8 mouse cellular contexts compared by ENCODE assay signal in the genomic region with DNA sequence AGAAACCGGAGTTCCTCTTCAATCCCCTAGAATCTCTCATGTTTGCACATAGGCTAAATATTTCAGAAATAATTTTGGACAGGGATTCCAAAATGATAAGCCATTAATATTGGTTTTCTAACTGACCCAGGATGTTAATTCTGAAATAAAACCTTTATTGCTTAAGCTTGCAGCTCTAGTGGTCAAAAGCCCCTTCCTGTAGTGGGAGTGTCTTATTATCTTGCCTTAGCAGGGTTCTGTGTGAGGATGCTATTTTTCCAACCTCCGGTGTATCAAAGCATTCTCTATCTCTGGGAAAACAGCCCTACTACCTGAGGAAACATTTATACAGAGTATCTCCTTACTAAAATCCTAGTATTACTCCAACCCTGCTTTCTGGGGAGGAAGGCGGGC. TPM values are rescaled to one million over a fixed set of nuclear protein-coding genes. Genes with fewer than 3 reads are reported as not detected.
A peak's percentile ranks its signal among the peaks of the same experiment; 100 is the strongest.
DNase-seq lines count a peak whose midpoint lies in the region; ATAC-seq and TF ChIP-seq lines count a peak whose summit lies in the region.

No protein-coding gene starts in this region.

- no peak for DNase-seq in lung, adult 2 months
- DNase-seq in lung, postnatal 25 days (ENCODE audit: low spot score): no peak
- DNase-seq in gastrocnemius, postnatal 14 days: no peak
- no peak for DNase-seq in urinary bladder, postnatal 25 days (ENCODE audit: low spot score)
- DNase-seq in left cerebral cortex, postnatal 4 days: no peak

- peak overlapping the region; percentile 61 for H3K4me3 ChIP-seq in lung, adult 2 months (replicated peaks; ENCODE audit: extremely low read depth, low read depth, low read length)
- peak overlapping the region; percentile 50 for H3K4me3 ChIP-seq in embryonic facial prominence, embryonic 12.5 days
- peak overlapping the region; percentile 81 for H3K4me3 ChIP-seq in intestine, embryonic 16.5 days (ENCODE audit: low read length)
- peak overlapping the region; percentile 65 for H3K4me3 ChIP-seq in neural tube, embryonic 14.5 days (ENCODE audit: low read depth, low read length)

- H3K36me3 ChIP-seq in embryonic facial prominence, embryonic 12.5 days: no peaks in the 10 kb centered on the region
- no peaks in the 10 kb centered on the region for H3K36me3 ChIP-seq in intestine, embryonic 16.5 days (ENCODE audit: control insufficient read depth, insufficient read depth, low read length)
- H3K36me3 ChIP-seq in neural tube, embryonic 14.5 days (ENCODE audit: control insufficient read depth, insufficient read depth, low read length): no peaks in the 10 kb centered on the region

- peak overlapping the region; percentile 100 for H3K4me2 ChIP-seq in embryonic facial prominence, embryonic 12.5 days (replicated peaks)
- H3K4me2 ChIP-seq in intestine, embryonic 16.5 days (ENCODE audit: low read depth, low read length): peak overlapping the region; percentile 98
- peak overlapping the region; percentile 97 for H3K4me2 ChIP-seq in neural tube, embryonic 14.5 days (ENCODE audit: low read depth, low read length)

- no peak overlapping the region for H3K27ac ChIP-seq in embryonic facial prominence, embryonic 12.5 days
- peak overlapping the region; percentile 68; the same call in 1 of the 2 replicates for H3K27ac ChIP-seq in intestine, embryonic 16.5 days (ENCODE audit: low read length)
- peak overlapping the region; percentile 58 for H3K27ac ChIP-seq in neural tube, embryonic 14.5 days (ENCODE audit: low read depth, low read length)

- H3K4me1 ChIP-seq in lung, adult 2 months (ENCODE audit: control insufficient read depth, insufficient read depth, low read length): no peaks in the 10 kb centered on the region
- peaks cover 8% of the 10 kb centered on the region for H3K4me1 ChIP-seq in embryonic facial prominence, embryonic 12.5 days
- H3K4me1 ChIP-seq in intestine, embryonic 16.5 days (ENCODE audit: control insufficient read depth, insufficient read depth, low read length): peaks cover 17% of the 10 kb centered on the region
- 0 out of 2 replicates have a peak, but pooled peaks cover 3% of the 10 kb centered on the region for H3K4me1 ChIP-seq in neural tube, embryonic 14.5 days (ENCODE audit: control insufficient read depth, insufficient read depth, low read length)

- TF ChIP-seq CTCF in lung, adult 2 months (IDR thresholded peaks at IDR 0.05; ENCODE audit: insufficient read depth, low read length): no peak

- H3K9ac ChIP-seq in embryonic facial prominence, embryonic 12.5 days: no peak overlapping the region
- H3K9ac ChIP-seq in intestine, embryonic 16.5 days (ENCODE audit: low read depth, low read length): peak overlapping the region; percentile 66
- H3K9ac ChIP-seq in neural tube, embryonic 14.5 days (replicated peaks; ENCODE audit: low read depth, low read length): peak overlapping the region; percentile 76; the same call in 1 of the 2 replicates

- 50% methylated on average over 3 of the region's 3 CpGs for WGBS in lung, adult 2 months
- 48% methylated on average over 3 of the region's 3 CpGs for WGBS in embryonic facial prominence, embryonic 12.5 days
- WGBS in intestine, embryonic 16.5 days: 58% methylated on average over 3 of the region's 3 CpGs
- WGBS in neural tube, embryonic 14.5 days: 46% methylated on average over 3 of the region's 3 CpGs

- no peak for ATAC-seq in embryonic facial prominence, embryonic 12.5 days (ENCODE audit: insufficient number of reproducible peaks, insufficient read depth, low FRiP score, low TSS enrichment)
- ATAC-seq in intestine, embryonic 16.5 days: no peak
- no peak for ATAC-seq in neural tube, embryonic 14.5 days (ENCODE audit: low read depth)

- no peaks in the 10 kb centered on the region for H3K9me3 ChIP-seq in embryonic facial prominence, embryonic 12.5 days
- no peaks in the 10 kb centered on the region for H3K9me3 ChIP-seq in intestine, embryonic 16.5 days (ENCODE audit: control insufficient read depth, low read length)
- no peaks in the 10 kb centered on the region for H3K9me3 ChIP-seq in neural tube, embryonic 14.5 days (ENCODE audit: control insufficient read depth, low read length)

- peaks cover 9% of the 10 kb centered on the region; the same call in 1 of the 2 replicates for H3K27me3 ChIP-seq in embryonic facial prominence, embryonic 12.5 days
- H3K27me3 ChIP-seq in intestine, embryonic 16.5 days (replicated peaks; ENCODE audit: control insufficient read depth, insufficient read depth, low read length): no peaks in the 10 kb centered on the region
- H3K27me3 ChIP-seq in neural tube, embryonic 14.5 days (ENCODE audit: control insufficient read depth, insufficient read depth, low read length): no peaks in the 10 kb centered on the region

- intact Hi-C loops in gastrocnemius, postnatal 14 days (cut with DNase I; ENCODE audit: low total_unique reads): no loop called here
- intact Hi-C loops in left cerebral cortex, postnatal 4 days (cut with DNase I): no loop called here

- TF ChIP-seq POLR2A in lung, adult 2 months (IDR thresholded peaks at IDR 0.05; ENCODE audit: borderline replicate concordance, extremely low read depth, low read depth, low read length): no peak

RNA-seq across cellular contexts. Expression of a gene that starts 1.9 kb away (rescaled TPM):
- polyA plus RNA-seq in lung, adult 2 months (2012; rRNA removed): 60.3 and 79.6 TPM in 2 replicates
- 15.2 and 18.7 TPM in 2 replicates for polyA plus RNA-seq in embryonic facial prominence, embryonic 12.5 days (2016; fragmentation: Nextera tagmentation; extraction: Ambion mirVana)
- polyA plus RNA-seq in intestine, embryonic 16.5 days (2015; fragmentation: Nextera tagmentation; extraction: Ambion mirVana): 121 and 130 TPM in 2 replicates
- polyA plus RNA-seq in neural tube, embryonic 14.5 days (2014; fragmentation: Nextera tagmentation; extraction: Ambion mirVana): 377 and 537 TPM in 2 replicates
- total RNA-seq in gastrocnemius, postnatal 14 days (2021): 1 to 10 TPM; 6.7 to 8.2 TPM
- total RNA-seq in left cerebral cortex, postnatal 4 days (2021): 100 to 1,000 TPM; 566 to 591 TPM
